ENCODE assay signal across 8 mouse cellular contexts in the genomic region with DNA sequence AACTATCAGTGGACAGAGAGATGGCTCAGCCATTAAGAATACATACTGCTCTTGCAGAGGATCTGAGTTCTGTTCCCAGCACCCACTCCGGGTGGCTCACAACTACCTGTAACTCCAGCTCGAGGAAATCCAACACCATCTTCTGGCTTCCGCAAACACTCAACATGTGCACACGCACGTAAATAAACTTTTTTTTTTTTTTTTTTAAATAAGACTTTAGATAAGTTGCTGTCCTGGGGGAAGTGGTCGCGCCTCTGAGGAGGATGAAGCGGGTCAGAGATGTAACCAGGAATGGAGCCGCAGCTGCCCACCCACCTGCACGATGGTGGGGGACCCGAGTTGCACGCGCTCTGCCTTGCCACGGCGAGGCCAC. TPM values are rescaled to one million over a fixed set of nuclear protein-coding genes. Genes with fewer than 3 reads are reported as not detected.
DNase-seq lines count a peak whose midpoint lies in the region; ATAC-seq and TF ChIP-seq lines count a peak whose summit lies in the region.

No protein-coding gene starts in this region.

- peak overlapping the region; percentile 77 for H3K4me2 ChIP-seq in embryonic facial prominence, embryonic 12.5 days (replicated peaks)
- peak overlapping the region; percentile 72 for H3K4me2 ChIP-seq in intestine, embryonic 14.5 days (ENCODE audit: low read length)
- peak overlapping the region; percentile 84 for H3K4me2 ChIP-seq in neural tube, embryonic 12.5 days (replicated peaks)

- peak overlapping the region; percentile 62 for H3K9ac ChIP-seq in embryonic facial prominence, embryonic 12.5 days
- H3K9ac ChIP-seq in intestine, embryonic 14.5 days (ENCODE audit: low read length): peak overlapping the region; percentile 61
- H3K9ac ChIP-seq in neural tube, embryonic 12.5 days: peak overlapping the region; percentile 69

- H3K27ac ChIP-seq in left cerebral cortex, adult 2 months: peak overlapping the region; percentile 96
- no peak overlapping the region for H3K27ac ChIP-seq in embryonic facial prominence, embryonic 12.5 days
- H3K27ac ChIP-seq in intestine, embryonic 14.5 days (ENCODE audit: low read depth): no peak overlapping the region
- H3K27ac ChIP-seq in neural tube, embryonic 12.5 days: no peak overlapping the region

- no peaks in the 10 kb centered on the region for H3K9me3 ChIP-seq in embryonic facial prominence, embryonic 12.5 days
- H3K9me3 ChIP-seq in intestine, embryonic 14.5 days (ENCODE audit: control insufficient read depth, low read length): no peaks in the 10 kb centered on the region
- no peaks in the 10 kb centered on the region for H3K9me3 ChIP-seq in neural tube, embryonic 12.5 days

- peak overlapping the region; percentile 75 for H3K4me3 ChIP-seq in left cerebral cortex, adult 2 months
- H3K4me3 ChIP-seq in embryonic facial prominence, embryonic 12.5 days: peak overlapping the region; percentile 64
- H3K4me3 ChIP-seq in intestine, embryonic 14.5 days (ENCODE audit: low read depth, low read length): peak overlapping the region; percentile 78
- peak overlapping the region; percentile 68 for H3K4me3 ChIP-seq in neural tube, embryonic 12.5 days

- no peaks in the 10 kb centered on the region for H3K27me3 ChIP-seq in embryonic facial prominence, embryonic 12.5 days
- no peaks in the 10 kb centered on the region for H3K27me3 ChIP-seq in intestine, embryonic 14.5 days (replicated peaks; ENCODE audit: control insufficient read depth, insufficient read depth, low read length)
- no peaks in the 10 kb centered on the region for H3K27me3 ChIP-seq in neural tube, embryonic 12.5 days (replicated peaks)

- 14% methylated on average over 15 of the region's 15 CpGs for WGBS in embryonic facial prominence, embryonic 12.5 days
- 18% methylated on average over 15 of the region's 15 CpGs for WGBS in intestine, embryonic 14.5 days
- 19% methylated on average over 15 of the region's 15 CpGs for WGBS in neural tube, embryonic 12.5 days

- no peaks in the 10 kb centered on the region; the same call in 1 of the 2 replicates for H3K36me3 ChIP-seq in embryonic facial prominence, embryonic 12.5 days
- no peaks in the 10 kb centered on the region for H3K36me3 ChIP-seq in intestine, embryonic 14.5 days (ENCODE audit: control insufficient read depth, insufficient read depth, low read length)
- no peaks in the 10 kb centered on the region for H3K36me3 ChIP-seq in neural tube, embryonic 12.5 days

- intact Hi-C loops in left cerebral cortex, adult 2 months (cut with DNase I): no loop called here
- intact Hi-C loops in left cerebral cortex, postnatal 25 days (cut with DNase I): loop anchor here (5.0 kb wide), 1 partner anchor 161 kb away; no protein-coding TSS in a partner anchor
- intact Hi-C loops in left cerebral cortex, postnatal 14 days (cut with DNase I): loop anchor here (10.0 kb wide), 1 partner anchor 328 kb away; no protein-coding TSS in a partner anchor

- H3K4me1 ChIP-seq in embryonic facial prominence, embryonic 12.5 days: peaks cover 9% of the 10 kb centered on the region; the same call in 1 of the 2 replicates
- 0 out of 2 replicates have a peak, but pooled peaks cover 5% of the 10 kb centered on the region for H3K4me1 ChIP-seq in intestine, embryonic 14.5 days (replicated peaks; ENCODE audit: control insufficient read depth, insufficient read depth, low read length)
- peaks cover 10% of the 10 kb centered on the region for H3K4me1 ChIP-seq in neural tube, embryonic 12.5 days

- no peak for TF ChIP-seq CTCF in left cerebral cortex, adult 2 months (IDR thresholded peaks at IDR 0.05)

- no peak for DNase-seq in left cerebral cortex, adult 2 months (ENCODE audit: extremely low spot score in 1 of 2, low spot score in 2 of 2)
- no peak for DNase-seq in left cerebral cortex, postnatal 25 days (ENCODE audit: low spot score in 2 of 2)
- no peak for DNase-seq in intestine, embryonic 14.5 days (ENCODE audit: low spot score)
- no peak for DNase-seq in thymus, postnatal 0 days (ENCODE audit: low spot score)
- no peak for DNase-seq in left cerebral cortex, postnatal 14 days (ENCODE audit: low spot score in 2 of 2)
- DNase-seq in spleen, adult 12 weeks (ENCODE audit: low spot score): no peak

- peak; percentile 0; the same call in 1 of the 2 replicates for ATAC-seq in embryonic facial prominence, embryonic 12.5 days (ENCODE audit: insufficient number of reproducible peaks, insufficient read depth, low FRiP score, low TSS enrichment)
- no peak for ATAC-seq in intestine, embryonic 14.5 days (replicated peaks; ENCODE audit: low FRiP score, low TSS enrichment, low read depth)
- no peak for ATAC-seq in neural tube, embryonic 12.5 days (ENCODE audit: low FRiP score, low read depth)

RNA-seq across cellular contexts. Expression of a gene that starts 0.3 kb away (rescaled TPM):
- total RNA-seq in left cerebral cortex, adult 2 months (2021): 1 to 10 TPM; 9.2 to 9.9 TPM
- 1 to 10 TPM; 7.4 to 9.1 TPM for total RNA-seq in left cerebral cortex, postnatal 25 days (2021)
- 191 and 198 TPM in 2 replicates for polyA plus RNA-seq in embryonic facial prominence, embryonic 12.5 days (2016; fragmentation: Nextera tagmentation; extraction: Ambion mirVana)
- polyA plus RNA-seq in intestine, embryonic 14.5 days (2014; fragmentation: Nextera tagmentation; extraction: Ambion mirVana): 113 and 122 TPM in 2 replicates
- polyA plus RNA-seq in neural tube, embryonic 12.5 days (2016; fragmentation: Nextera tagmentation; extraction: Ambion mirVana): 143 and 144 TPM in 2 replicates
- polyA plus RNA-seq in thymus, postnatal 0 days (2015; fragmentation: Nextera tagmentation; extraction: Ambion mirVana): 55.5 and 65.0 TPM in 2 replicates
- total RNA-seq in left cerebral cortex, postnatal 14 days (2021): 1 to 10 TPM; 8.8 to 8.9 TPM

RNA-seq across cellular contexts. Expression of a gene that starts 20.6 kb away (rescaled TPM):
- 100 to 1,000 TPM; 247 to 298 TPM for total RNA-seq in left cerebral cortex, adult 2 months (2021)
- 100 to 1,000 TPM; 240 to 249 TPM for total RNA-seq in left cerebral cortex, postnatal 25 days (2021)
- 20.0 and 20.7 TPM in 2 replicates for polyA plus RNA-seq in embryonic facial prominence, embryonic 12.5 days (2016; fragmentation: Nextera tagmentation; extraction: Ambion mirVana)
- 23.4 and 26.1 TPM in 2 replicates for polyA plus RNA-seq in intestine, embryonic 14.5 days (2014; fragmentation: Nextera tagmentation; extraction: Ambion mirVana)
- 40.7 and 41.7 TPM in 2 replicates for polyA plus RNA-seq in neural tube, embryonic 12.5 days (2016; fragmentation: Nextera tagmentation; extraction: Ambion mirVana)
- polyA plus RNA-seq in thymus, postnatal 0 days (2015; fragmentation: Nextera tagmentation; extraction: Ambion mirVana): 17.0 and 22.6 TPM in 2 replicates
- total RNA-seq in left cerebral cortex, postnatal 14 days (2021): 100 to 1,000 TPM; 217 to 226 TPM
